In genomic region chr10:13966830-13967450, GRCm38 (mm10) we compare ENCODE assay signal across 8 mouse cellular contexts. TPM values are rescaled to one million over a fixed set of nuclear protein-coding genes. Genes with fewer than 3 reads are reported as not detected.
DNase-seq lines count a peak whose midpoint lies in the region; ATAC-seq lines count a peak whose summit lies in the region.

No protein-coding gene starts in this region.

- peak; percentile 62 for DNase-seq in layer of hippocampus, adult 11-12 months (ENCODE audit: low spot score)
- DNase-seq in layer of hippocampus, adult 9-10 months (ENCODE audit: low spot score) = no peak
- peak; percentile 76 for DNase-seq in embryo, embryonic 10.5 days (ENCODE audit: low spot score)
- DNase-seq in heart, adult 11 months = peak; percentile 98
- peak; percentile 68 for DNase-seq in kidney, adult 11 months
- DNase-seq in limb, embryonic 11.5 days (ENCODE audit: low spot score) = no peak

- peaks cover 2% of the 10 kb centered on the region; the same call in 1 of the 2 replicates for H3K4me1 ChIP-seq in limb, embryonic 11.5 days (ENCODE audit: control insufficient read depth, insufficient read depth, low read length)
- H3K4me1 ChIP-seq in midbrain, embryonic 15.5 days = peaks cover 9% of the 10 kb centered on the region
- H3K4me1 ChIP-seq in stomach, embryonic 14.5 days (ENCODE audit: control insufficient read depth, insufficient read depth, low read length) = no peaks in the 10 kb centered on the region

- peak overlapping the region; percentile 66 for H3K9ac ChIP-seq in limb, embryonic 11.5 days (ENCODE audit: low read length)
- H3K9ac ChIP-seq in midbrain, embryonic 15.5 days = peak overlapping the region; percentile 92
- H3K9ac ChIP-seq in stomach, embryonic 14.5 days (replicated peaks; ENCODE audit: low read depth, low read length) = peak overlapping the region; percentile 75

- H3K36me3 ChIP-seq in limb, embryonic 11.5 days (ENCODE audit: control insufficient read depth, insufficient read depth, low read length) = no peaks in the 10 kb centered on the region
- no peaks in the 10 kb centered on the region for H3K36me3 ChIP-seq in midbrain, embryonic 15.5 days (replicated peaks)
- H3K36me3 ChIP-seq in stomach, embryonic 14.5 days (ENCODE audit: control insufficient read depth, insufficient read depth, low read length) = no peaks in the 10 kb centered on the region

- peak overlapping the region; percentile 56 for H3K4me3 ChIP-seq in limb, embryonic 11.5 days (ENCODE audit: low read depth, low read length)
- H3K4me3 ChIP-seq in midbrain, embryonic 15.5 days = peak overlapping the region; percentile 87
- H3K4me3 ChIP-seq in stomach, embryonic 14.5 days (ENCODE audit: low read depth, low read length) = peak overlapping the region; percentile 61

- H3K4me2 ChIP-seq in limb, embryonic 11.5 days (ENCODE audit: low read depth, severe bottlenecking) = peak overlapping the region; percentile 99
- H3K4me2 ChIP-seq in midbrain, embryonic 15.5 days = peak overlapping the region; percentile 99
- H3K4me2 ChIP-seq in stomach, embryonic 14.5 days (replicated peaks; ENCODE audit: low read depth, low read length) = peak overlapping the region; percentile 97

- 0% methylated on average over 42 of the region's 66 CpGs for WGBS in limb, embryonic 11.5 days
- under 1% methylated on average over 56 of the region's 66 CpGs for WGBS in midbrain, embryonic 15.5 days
- WGBS in stomach, embryonic 14.5 days = 1% methylated on average over 61 of the region's 66 CpGs

- ATAC-seq in limb, embryonic 11.5 days (ENCODE audit: insufficient number of reproducible peaks, low FRiP score, low TSS enrichment, low read depth) = peak; percentile 40; the same call in 1 of the 2 replicates
- ATAC-seq in midbrain, embryonic 15.5 days (replicated peaks) = peak; percentile 51
- peak; percentile 42 for ATAC-seq in stomach, embryonic 14.5 days (ENCODE audit: insufficient number of reproducible peaks, insufficient read depth, low FRiP score, low read depth)

- peak overlapping the region; percentile 55; the same call in 1 of the 2 replicates for H3K27ac ChIP-seq in limb, embryonic 11.5 days (replicated peaks; ENCODE audit: low read depth, low read length)
- H3K27ac ChIP-seq in midbrain, embryonic 15.5 days = peak overlapping the region; percentile 99
- peak overlapping the region; percentile 94 for H3K27ac ChIP-seq in stomach, embryonic 14.5 days (ENCODE audit: low read length)

- peaks cover 11% of the 10 kb centered on the region for H3K27me3 ChIP-seq in limb, embryonic 11.5 days (ENCODE audit: control insufficient read depth, insufficient read depth, low read length)
- no peaks in the 10 kb centered on the region for H3K27me3 ChIP-seq in midbrain, embryonic 15.5 days (replicated peaks)
- no peaks in the 10 kb centered on the region for H3K27me3 ChIP-seq in stomach, embryonic 14.5 days (ENCODE audit: control insufficient read depth, insufficient read depth, low read length)

- no peaks in the 10 kb centered on the region for H3K9me3 ChIP-seq in limb, embryonic 11.5 days (ENCODE audit: control insufficient read depth, low read length)
- H3K9me3 ChIP-seq in midbrain, embryonic 15.5 days = no peaks in the 10 kb centered on the region
- no peaks in the 10 kb centered on the region for H3K9me3 ChIP-seq in stomach, embryonic 14.5 days (ENCODE audit: control insufficient read depth, low read depth, low read length)

RNA-seq across cellular contexts. Expression of gene Hivep2, which starts 1.1 kb away (rescaled TPM):
- polyA plus RNA-seq in limb, embryonic 11.5 days (2014; fragmentation: Nextera tagmentation; extraction: Ambion mirVana) = 1.5 and 1.7 TPM in 2 replicates
- polyA plus RNA-seq in midbrain, embryonic 15.5 days (2015; fragmentation: Nextera tagmentation; extraction: Ambion mirVana) = 10.6 and 12.0 TPM in 2 replicates
- polyA plus RNA-seq in stomach, embryonic 14.5 days (2014; fragmentation: Nextera tagmentation; extraction: Ambion mirVana) = 10.6 and 11.5 TPM in 2 replicates

Comparison
In these comparisons a context has a peak if more than half of its experiments do, and no peak if none do; other contexts are left out.
1. DNase-seq: peak in layer of hippocampus, adult 11-12 months (single experiment), embryo, embryonic 10.5 days (single experiment), heart, adult 11 months (single experiment) and kidney, adult 11 months (single experiment); none in layer of hippocampus, adult 9-10 months (single experiment) and limb, embryonic 11.5 days (single experiment).
2. Peak in every context shown above with its lines, with median percentiles within 50 percentile points of each other: ATAC-seq, H3K27ac ChIP-seq, H3K4me2 ChIP-seq, H3K4me3 ChIP-seq and H3K9ac ChIP-seq.